20 mouse cellular contexts compared by ENCODE assay signal in genomic region chr5:20932585-20932984, GRCm38 (mm10). TPM values are rescaled to one million over a fixed set of nuclear protein-coding genes. Genes with fewer than 3 reads are reported as not detected.
DNase-seq lines count a peak whose midpoint lies in the region; ATAC-seq and TF ChIP-seq lines count a peak whose summit lies in the region.
"Had no signal": no experiment of that assay in that cellular context is flagged by ENCODE, and none has a peak within 500 bp of the region (broad histone marks: within the 10 kb centered on the region; RNA-seq: fewer than 3 reads in every experiment).

No protein-coding gene starts in this region.

- WGBS in heart, embryonic 15.5 days = 78% methylated on average over 3 of the region's 3 CpGs
- WGBS in macrophage (ENCODE audit: missing documents) = 9% methylated on average over 3 of the region's 3 CpGs
- 95% methylated on average over 3 of the region's 3 CpGs for WGBS in hindbrain, postnatal 0 days

- no peak for DNase-seq in heart, adult 9 months (ENCODE audit: low spot score in 2 of 2)
- DNase-seq in 416B (ENCODE audit: low read depth) = peak; percentile 83
- DNase-seq in MEL (ENCODE audit: low read depth, low spot score) = peak; percentile 97
- DNase-seq in urinary bladder, adult 18-20 months (ENCODE audit: low spot score in 2 of 2) = no peak
- no peak for DNase-seq in hindbrain, postnatal 0 days (ENCODE audit: low spot score)
- DNase-seq: adrenal gland, postnatal 10 days; cerebellum, adult 11-12 months; cerebellum, postnatal 14 days; heart, postnatal 14 days; kidney, adult 2 months; kidney, postnatal 10 days; right cerebral cortex, postnatal 4 days had no signal

- H3K9ac ChIP-seq in heart, embryonic 15.5 days = no peak overlapping the region
- peak overlapping the region; percentile 60 for H3K9ac ChIP-seq in MEL (ENCODE audit: control insufficient read depth, low read depth, low read length, poor library complexity, severe bottlenecking)
- no peak overlapping the region for H3K9ac ChIP-seq in hindbrain, postnatal 0 days (replicated peaks; ENCODE audit: low read length)
- H3K9ac ChIP-seq: embryonic facial prominence, embryonic 15.5 days had no signal

- H3K4me3 ChIP-seq in heart, embryonic 15.5 days = no peak overlapping the region
- H3K4me3 ChIP-seq in MEL (ENCODE audit: control insufficient read depth in 1 of 2, insufficient read depth in 1 of 2, low read depth in 2 of 2, low read length in 2 of 2) (peak overlapping the region in 1 of 2 experiments; percentile 20; a peak in 2 of 4 replicates), macrophage (ENCODE audit: inconsistent target) (no peak overlapping the region)
- no peak overlapping the region for H3K4me3 ChIP-seq in hindbrain, postnatal 0 days (ENCODE audit: low read length)
- H3K4me3 ChIP-seq: embryonic facial prominence, embryonic 15.5 days had no signal

- H3K79me2 ChIP-seq in MEL (ENCODE audit: control insufficient read depth, insufficient read depth, low read length, poor library complexity) (peaks cover 35% of the 10 kb centered on the region), macrophage (ENCODE audit: inconsistent target) (peaks cover 98% of the 10 kb centered on the region)

- H3K9me3 ChIP-seq in heart, embryonic 15.5 days (replicated peaks) = no peaks in the 10 kb centered on the region
- H3K9me3 ChIP-seq in MEL (replicated peaks; ENCODE audit: insufficient read depth, low read length) = no peaks in the 10 kb centered on the region
- no peaks in the 10 kb centered on the region for H3K9me3 ChIP-seq in hindbrain, postnatal 0 days (ENCODE audit: low read length)
- H3K9me3 ChIP-seq: embryonic facial prominence, embryonic 15.5 days had no signal

- no peak for TF ChIP-seq RAD21 in MEL (IDR thresholded peaks at IDR 0.05; ENCODE audit: low read depth, low read length)

- TF ChIP-seq EP300 in MEL (IDR thresholded peaks at IDR 0.05; ENCODE audit: low read depth in 1 of 2, low read length in 2 of 2) = peak; percentile 91 to 94

- no peak for ATAC-seq in heart, embryonic 15.5 days (replicated peaks; ENCODE audit: insufficient number of reproducible peaks, insufficient read depth, low FRiP score, low read depth)
- ATAC-seq in hindbrain, postnatal 0 days = no peak
- no peak for ATAC-seq in cerebellum, adult (ENCODE audit: insufficient number of reproducible peaks, low FRiP score, low TSS enrichment)
- ATAC-seq: activated CD4-positive, CD25-positive, alpha-beta regulatory T cell, adult 4 months; forebrain, embryonic 16.5 days; midbrain, embryonic 16.5 days had no signal

- H3K36me3 ChIP-seq in heart, embryonic 15.5 days = no peaks in the 10 kb centered on the region
- H3K36me3 ChIP-seq in MEL (ENCODE audit: control insufficient read depth in 1 of 2, insufficient read depth in 2 of 2, low read length in 2 of 2) (peaks cover 2 to 63% of the 10 kb centered on the region in 2 experiments), macrophage (ENCODE audit: inconsistent target) (0 out of 2 replicates have a peak, but pooled peaks cover 3% of the 10 kb centered on the region)
- H3K36me3 ChIP-seq in hindbrain, postnatal 0 days (ENCODE audit: insufficient read depth, low read length) = no peaks in the 10 kb centered on the region
- H3K36me3 ChIP-seq: embryonic facial prominence, embryonic 15.5 days had no signal

- peaks cover 42% of the 10 kb centered on the region for H3K4me1 ChIP-seq in heart, embryonic 15.5 days (replicated peaks)
- H3K4me1 ChIP-seq in MEL (ENCODE audit: control insufficient read depth in 1 of 2, insufficient read depth in 2 of 2, low read length in 2 of 2) = peaks cover 33 to 47% of the 10 kb centered on the region in 2 experiments
- H3K4me1 ChIP-seq in hindbrain, postnatal 0 days (ENCODE audit: insufficient read depth, low read length) = no peaks in the 10 kb centered on the region

- 0 out of 2 replicates have a peak overlapping the region, but pooled peaks have one; percentile 4 for H3K27ac ChIP-seq in heart, embryonic 15.5 days
- H3K27ac ChIP-seq in MEL (ENCODE audit: control insufficient read depth, low read depth, low read length) = peak overlapping the region; percentile 96
- peak overlapping the region; percentile 78 for H3K27ac ChIP-seq in macrophage
- no peak overlapping the region for H3K27ac ChIP-seq in hindbrain, postnatal 0 days
- H3K27ac ChIP-seq: embryonic facial prominence, embryonic 15.5 days had no signal

- no peak for TF ChIP-seq CTCF in MEL (IDR thresholded peaks at IDR 0.05 in 2 of 3, conservative IDR thresholded peaks at IDR 0.05 in 1 of 3; ENCODE audit: control insufficient read depth in 1 of 3, insufficient read depth in 1 of 3, low read depth in 2 of 3, low read length in 3 of 3, poor library complexity in 1 of 3, severe bottlenecking in 1 of 3)
- no peak for TF ChIP-seq CTCF in hindbrain, postnatal 0 days (IDR thresholded peaks at IDR 0.05; ENCODE audit: low read depth)

- no peaks in the 10 kb centered on the region for H3K27me3 ChIP-seq in heart, embryonic 15.5 days
- no peaks in the 10 kb centered on the region for H3K27me3 ChIP-seq in MEL (ENCODE audit: control insufficient read depth in 1 of 2, insufficient read depth in 2 of 2, low read length in 2 of 2)
- H3K27me3 ChIP-seq in hindbrain, postnatal 0 days (ENCODE audit: insufficient read depth, low read length) = no peaks in the 10 kb centered on the region
- H3K27me3 ChIP-seq: embryonic facial prominence, embryonic 15.5 days had no signal

- TF ChIP-seq POLR2A in MEL (IDR thresholded peaks at IDR 0.05; ENCODE audit: control insufficient read depth in 1 of 2, insufficient read depth in 1 of 2, low read depth in 1 of 2, low read length in 2 of 2, poor library complexity in 1 of 2) = peak in 1 of 2 experiments; percentile 46; a peak in 1 of 4 replicates

- H3K4me2 ChIP-seq in heart, embryonic 15.5 days = no peak overlapping the region
- no peak overlapping the region for H3K4me2 ChIP-seq in hindbrain, postnatal 0 days (ENCODE audit: low read depth, low read length)
- H3K4me2 ChIP-seq: embryonic facial prominence, embryonic 15.5 days; heart, embryonic 11.5 days had no signal

TF ChIP-seq in MEL, 35 proteins besides CTCF, POLR2A, EP300 and RAD21 (continues in another document):
- TF ChIP-seq BHLHE40 (IDR thresholded peaks at IDR 0.05; ENCODE audit: borderline replicate concordance, low read depth, low read length) (peak; percentile 71; the same call in 1 of the 2 replicates), KAT2A (conservative IDR thresholded peaks at IDR 0.05; ENCODE audit: low read depth, low read length) (no peak), CHD1 (IDR thresholded peaks at IDR 0.05; ENCODE audit: low read depth, low read length) (no peak), RCOR1 (IDR thresholded peaks at IDR 0.05; ENCODE audit: low read depth, low read length) (peak; percentile 95), JUND (IDR thresholded peaks at IDR 0.05; ENCODE audit: low read depth, low read length) (no peak), POLR2AphosphoS5 (IDR thresholded peaks at IDR 0.05; ENCODE audit: borderline replicate concordance, low read depth, low read length) (no peak), MAX (IDR thresholded peaks at IDR 0.05; ENCODE audit: low read length) (peak; percentile 86), SIN3A (IDR thresholded peaks at IDR 0.05; ENCODE audit: low read length) (peak; percentile 93), GABPA (IDR thresholded peaks at IDR 0.05; ENCODE audit: low read depth, low read length) (no peak), ETS1 (IDR thresholded peaks at IDR 0.05; ENCODE audit: low read depth, low read length) (peak; percentile 98), USF2 (IDR thresholded peaks at IDR 0.05; ENCODE audit: borderline replicate concordance in 1 of 2, insufficient read depth in 1 of 2, low read depth in 1 of 2, low read length in 2 of 2) (no peak)

RNA-seq across cellular contexts. Expression of gene Rsbn1l, which starts 23.6 kb away (rescaled TPM):
- 5.6 and 6.4 TPM in 2 replicates for polyA plus RNA-seq in heart, embryonic 15.5 days (2015; fragmentation: Nextera tagmentation; extraction: Ambion mirVana)
- total RNA-seq in MEL (2012; rRNA removed) = 5.0 and 5.7 TPM in 2 replicates
- polyA plus RNA-seq in MEL (2012; ENCODE audit: insufficient read depth in 1 of 2, insufficient read length in 2 of 2, low read depth in 1 of 2, low replicate concordance in 2 of 2, missing spikeins in 1 of 2) (10 to 100 TPM; 17.4 to 78.2 TPM), macrophage (2018) (20.9 to 24.6 TPM (median 22.9 TPM) in 3 replicates)
- 100 to 1,000 TPM in 12 of 26 experiments, 10 to 100 TPM in 14; 33.2 to 182 (median 92.9) TPM for total RNA-seq in macrophage (2018; cell fraction: chromatin; rRNA removed)
- 10 to 100 TPM; 18.9 to 34.4 (median 28.6) TPM for total RNA-seq in macrophage (2018; cell fraction: cytosol; rRNA removed)
- 100 to 1,000 TPM in 6 of 26 experiments, 10 to 100 TPM in 20; 37.4 to 175 (median 76.9) TPM for total RNA-seq in macrophage (2018; cell fraction: nucleus; rRNA removed)
- 4.5 and 5.5 TPM in 2 replicates for total RNA-seq in hindbrain, postnatal 0 days (2014; rRNA removed)
- polyA plus RNA-seq in hindbrain, postnatal 0 days (2015; fragmentation: Nextera tagmentation; extraction: Ambion mirVana) = 3.7 and 4.0 TPM in 2 replicates

RNA-seq across cellular contexts. Expression of gene Tmem60, which starts 50.6 kb away (rescaled TPM):
- 45.3 and 47.6 TPM in 2 replicates for polyA plus RNA-seq in heart, embryonic 15.5 days (2015; fragmentation: Nextera tagmentation; extraction: Ambion mirVana)
- 22.4 and 23.5 TPM in 2 replicates for total RNA-seq in MEL (2012; rRNA removed)
- polyA plus RNA-seq in MEL (2012; ENCODE audit: insufficient read depth in 1 of 2, insufficient read length in 2 of 2, low read depth in 1 of 2, low replicate concordance in 2 of 2, missing spikeins in 1 of 2) = 10 to 100 TPM in 1 of 2 experiments, not detected in 1; 37.4 TPM
- total RNA-seq in macrophage (2018; cell fraction: chromatin; rRNA removed) = 10 to 100 TPM in 9 of 26 experiments, 1 to 10 TPM in 17; 2.9 to 19.7 (median 7.4) TPM
- total RNA-seq in macrophage (2018; cell fraction: cytosol; rRNA removed) = 10 to 100 TPM; 16.4 to 26.3 (median 21.3) TPM
- 10 to 100 TPM in 17 of 26 experiments, 1 to 10 TPM in 9; 2.1 to 33.3 (median 12.0) TPM for total RNA-seq in macrophage (2018; cell fraction: nucleus; rRNA removed)
- polyA plus RNA-seq in macrophage (2018) = 11.2 to 27.0 TPM (median 24.9 TPM) in 3 replicates
- total RNA-seq in hindbrain, postnatal 0 days (2014; rRNA removed) = 14.0 and 19.4 TPM in 2 replicates
- 76.1 and 76.8 TPM in 2 replicates for polyA plus RNA-seq in hindbrain, postnatal 0 days (2015; fragmentation: Nextera tagmentation; extraction: Ambion mirVana)

RNA-seq across cellular contexts. Expression of gene Phtf2, which starts 50.7 kb away (rescaled TPM):
- 31.2 and 32.9 TPM in 2 replicates for polyA plus RNA-seq in heart, embryonic 15.5 days (2015; fragmentation: Nextera tagmentation; extraction: Ambion mirVana)
- 18.2 and 20.0 TPM in 2 replicates for total RNA-seq in MEL (2012; rRNA removed)
- polyA plus RNA-seq in MEL (2012; ENCODE audit: insufficient read depth in 1 of 2, insufficient read length in 2 of 2, low read depth in 1 of 2, low replicate concordance in 2 of 2, missing spikeins in 1 of 2) (10 to 100 TPM in 1 of 2 experiments, not detected in 1; 20.0 TPM), macrophage (2018) (8.7 to 13.8 TPM (median 9.2 TPM) in 3 replicates)
- 10 to 100 TPM; 15.2 to 92.3 (median 30.3) TPM for total RNA-seq in macrophage (2018; cell fraction: chromatin; rRNA removed)
- total RNA-seq in macrophage (2018; cell fraction: cytosol; rRNA removed) = 10 to 100 TPM; 13.3 to 21.9 (median 14.9) TPM
- total RNA-seq in macrophage (2018; cell fraction: nucleus; rRNA removed) = 10 to 100 TPM; 15.4 to 56.7 (median 31.2) TPM
- 17.4 and 18.8 TPM in 2 replicates for total RNA-seq in hindbrain, postnatal 0 days (2014; rRNA removed)
- 18.9 and 20.7 TPM in 2 replicates for polyA plus RNA-seq in hindbrain, postnatal 0 days (2015; fragmentation: Nextera tagmentation; extraction: Ambion mirVana)

Comparison
In these comparisons a context has a peak if more than half of its experiments do, and no peak if none do; other contexts are left out.
1. DNase-seq: peak in 416B (single experiment) and MEL (single experiment); none in heart, adult 9 months (0 of 2), urinary bladder, adult 18-20 months (0 of 2) and hindbrain, postnatal 0 days (single experiment).